Mouse (Mus musculus) C2C12 (cell line): Measurements from ENCODE around the gene Bcl2l1.

Experiments used
- CEBPB ChIP-seq: IDR thresholded peaks from one replicate; pipeline ENCODE4 v1.6.1; 2011; ENCODE audit warnings: low read depth, mild to moderate bottlenecking, control low read depth, moderate library complexity
- CTCF ChIP-seq: IDR thresholded peaks from one replicate; pipeline ENCODE4 v1.5.1; 2011; ENCODE audit not compliant: control insufficient read depth, insufficient read depth, insufficient read length
- FOSL1 ChIP-seq: IDR thresholded peaks from one replicate; pipeline ENCODE4 v1.8.0; 2011; ENCODE audit warnings: mild to moderate bottlenecking, low read length; ENCODE audit not compliant: poor library complexity, insufficient read depth, severe bottlenecking
- MAX ChIP-seq: IDR thresholded peaks from one replicate; pipeline ENCODE4 v1.6.1; 2011; ENCODE audit warnings: mild to moderate bottlenecking, control low read depth
- MYOD1 ChIP-seq: IDR thresholded peaks from one replicate; pipeline ENCODE4 v1.6.1; 2011; ENCODE audit warnings: low read depth; ENCODE audit not compliant: control insufficient read depth, insufficient read length
- MYOG ChIP-seq: IDR thresholded peaks from one replicate; pipeline ENCODE4 v1.6.1; 2011; ENCODE audit not compliant: control insufficient read depth, insufficient read length; ENCODE audit errors: extremely low read depth
- USF1 ChIP-seq: IDR thresholded peaks from one replicate; pipeline ENCODE4 v1.6.1; 2011; ENCODE audit warnings: low read depth, mild to moderate bottlenecking, control low read depth, moderate library complexity

DNA sequence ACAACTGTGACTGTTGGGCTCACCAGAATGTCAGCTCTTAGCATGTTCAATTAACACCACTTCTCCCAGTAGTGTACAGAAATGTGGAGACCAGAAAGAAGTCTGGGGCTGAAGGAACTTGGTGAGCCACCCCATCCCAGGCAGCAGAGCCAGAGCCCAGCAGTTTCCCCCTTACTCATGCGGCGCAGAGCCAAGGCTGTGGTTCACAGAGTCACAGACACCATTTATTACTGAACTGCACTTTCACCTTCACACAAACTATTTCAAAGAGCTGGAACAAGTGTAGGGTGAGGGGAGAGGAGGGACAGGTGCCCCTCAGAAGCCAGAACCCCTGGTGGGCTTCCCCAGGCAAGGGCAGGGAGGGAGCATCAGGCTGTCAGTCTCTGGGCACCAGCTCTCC lies 51.1 kb downstream of the Bcl2l1 start:
- TF ChIP-seq MYOD1 (no peak), CTCF (no peak), MAX (no peak), MYOG (no peak), USF1 (no peak), CEBPB (no peak), FOSL1 (no peak)
